Mouse (Mus musculus) naive thymus-derived CD4-positive, alpha-beta T cell, adult 2 months (primary cell): ENCODE data around the gene Gm10184.
"Not testable (repeated sequence)": the region's sequence is repeated elsewhere in the genome, so short reads cannot be mapped to it uniquely, and the experiment has no call there.

Experiments used
- DNase-seq: peaks from one replicate; pipeline ENCODE4 v3.0.0-alpha.2; 2011; ENCODE audit warnings: low read depth

Gm10184 gene

DNA sequence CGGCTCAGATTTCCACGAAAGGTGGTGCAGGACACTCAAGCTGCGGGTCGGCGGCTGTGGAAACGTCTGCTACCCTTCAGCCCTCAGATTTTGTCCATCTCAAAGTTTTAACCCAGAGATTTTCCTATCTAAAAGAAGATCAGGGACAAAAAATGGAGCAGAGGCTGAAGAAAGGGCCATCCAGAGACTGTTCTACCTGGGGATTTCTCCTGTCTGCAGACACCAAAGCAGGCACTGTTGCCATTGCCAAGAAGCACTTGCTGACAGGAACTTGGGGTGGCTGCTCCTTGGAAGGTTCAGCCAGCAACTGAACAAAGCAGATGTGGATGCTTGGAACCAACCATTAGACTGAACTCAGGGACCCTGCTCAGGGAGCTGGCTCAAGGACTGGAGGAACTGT lies at the start of gene Gm10184:
Gene Gm10184, minus strand, starts transcription at position 101 of the 400 bp plus-strand sequence.
- no peak for DNase-seq

DNA sequence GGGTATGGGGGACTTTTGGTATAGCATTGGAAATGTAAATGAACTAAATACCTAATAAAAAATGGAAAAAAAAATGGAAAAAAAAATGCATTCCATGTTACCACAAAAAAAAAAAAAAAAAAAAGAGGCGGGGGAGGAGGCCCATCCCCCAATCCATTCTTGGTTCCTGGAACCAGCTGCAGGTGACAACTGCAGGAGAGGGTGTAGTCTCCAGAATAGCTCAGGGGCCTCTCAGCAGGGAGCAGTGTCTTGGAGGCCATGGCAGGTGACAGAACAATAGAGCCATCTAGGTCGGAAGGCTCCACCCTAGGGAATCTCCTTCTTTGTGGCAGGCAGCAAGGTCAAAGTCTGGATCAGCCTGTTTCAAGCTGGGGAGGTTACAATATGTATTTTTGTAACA lies 23.7 kb upstream of the Gm10184 start:
- no peak for DNase-seq

DNA sequence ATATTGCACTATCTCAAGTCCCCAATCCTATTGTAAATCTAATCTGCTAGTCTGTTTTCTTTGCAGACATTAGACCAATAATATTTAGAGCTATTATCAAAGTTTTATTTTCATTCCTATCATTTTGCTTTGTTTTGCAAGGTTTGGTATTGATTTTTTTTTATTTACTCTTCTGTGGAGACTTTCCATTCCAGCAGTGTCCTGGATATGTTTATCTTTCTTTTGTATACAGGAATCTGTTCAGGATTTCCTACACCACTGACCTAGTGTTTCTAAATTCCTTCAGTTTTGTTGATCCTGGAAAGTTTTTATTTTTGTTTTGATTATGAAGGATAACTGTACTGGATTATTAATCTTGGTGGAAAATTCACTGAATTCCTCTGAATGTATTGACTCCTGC lies 2.6 kb downstream of the Gm10184 start:
- DNase-seq = no peak

DNA sequence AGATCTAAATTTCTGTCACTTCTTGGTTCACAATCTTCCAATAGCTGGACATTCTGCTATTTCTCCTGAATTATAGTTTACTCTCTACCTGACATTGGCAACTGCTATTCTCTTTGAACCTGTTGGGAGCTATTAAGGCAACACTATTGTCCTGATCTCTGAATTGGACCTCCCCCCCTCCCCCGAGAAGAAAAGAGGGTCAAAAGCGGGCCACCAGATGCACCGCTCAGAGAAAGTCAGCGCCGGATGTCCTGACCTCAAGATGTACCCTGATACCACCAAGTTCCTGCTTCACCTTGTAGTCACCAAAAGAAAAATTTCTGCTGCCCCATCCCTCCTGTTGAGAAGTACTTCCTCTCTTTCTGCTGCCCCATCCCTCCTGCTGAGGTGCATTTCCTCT lies 5.5 kb downstream of the Gm10184 start:
- DNase-seq = not testable (repeated sequence)

DNA sequence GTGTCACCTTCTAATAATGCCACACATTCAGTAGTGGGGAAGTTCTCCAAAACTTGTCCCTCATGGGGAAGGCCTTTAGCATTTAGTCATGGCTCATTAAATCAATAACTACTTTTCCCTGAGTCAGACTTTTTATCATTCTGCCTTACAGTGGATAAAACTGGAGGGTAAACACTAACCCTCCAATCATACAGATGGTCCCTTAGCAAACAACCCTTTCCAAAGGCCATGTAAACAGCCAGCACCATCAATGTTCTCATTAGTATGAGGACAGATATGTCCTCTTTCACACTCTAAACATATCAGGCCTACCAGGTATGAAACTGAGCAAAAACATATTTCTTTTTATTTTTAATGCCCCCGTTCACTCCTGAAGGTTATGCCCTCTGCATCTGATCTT lies 7.5 kb downstream of the Gm10184 start:
- no peak for DNase-seq

DNA sequence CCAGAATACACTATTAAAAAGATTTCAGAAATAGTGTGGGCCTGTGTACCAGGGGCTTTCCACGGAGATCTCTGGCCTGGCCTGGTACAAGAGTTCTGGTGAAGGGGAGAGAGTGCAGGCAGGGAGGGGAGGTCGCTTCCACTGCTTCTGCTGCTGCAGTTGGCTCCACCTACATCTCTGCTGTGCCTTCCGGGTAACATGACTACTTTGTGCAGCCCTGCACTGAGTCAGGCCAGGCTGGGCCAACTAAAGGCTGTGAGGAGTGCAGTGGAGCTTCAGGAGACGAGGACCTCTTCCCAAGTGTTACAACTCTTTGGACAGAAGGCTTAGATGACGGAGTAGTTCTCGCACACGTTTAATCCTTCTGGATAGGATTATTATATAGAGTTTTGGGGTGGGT lies 9.6 kb downstream of the Gm10184 start:
- DNase-seq = no peak

DNA sequence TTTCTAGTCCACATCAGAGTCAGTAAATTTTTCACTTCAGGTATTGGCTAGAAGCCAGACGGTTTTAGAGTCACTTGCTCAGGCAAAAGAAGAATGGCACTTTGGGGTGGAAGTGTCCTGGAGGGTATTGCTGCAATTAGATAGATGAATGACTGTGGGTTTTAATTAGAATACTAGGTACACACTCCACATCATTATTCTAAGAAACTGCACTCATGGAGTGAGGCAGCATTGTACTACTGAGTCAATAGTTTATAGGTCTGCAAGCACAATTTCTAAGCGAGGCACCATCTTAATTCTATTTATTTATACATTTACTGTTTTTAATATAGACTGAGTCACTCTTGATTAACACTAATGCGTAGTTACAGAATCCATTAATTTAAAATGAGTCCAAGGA lies 10.4 kb downstream of the Gm10184 start:
- no peak for DNase-seq

DNA sequence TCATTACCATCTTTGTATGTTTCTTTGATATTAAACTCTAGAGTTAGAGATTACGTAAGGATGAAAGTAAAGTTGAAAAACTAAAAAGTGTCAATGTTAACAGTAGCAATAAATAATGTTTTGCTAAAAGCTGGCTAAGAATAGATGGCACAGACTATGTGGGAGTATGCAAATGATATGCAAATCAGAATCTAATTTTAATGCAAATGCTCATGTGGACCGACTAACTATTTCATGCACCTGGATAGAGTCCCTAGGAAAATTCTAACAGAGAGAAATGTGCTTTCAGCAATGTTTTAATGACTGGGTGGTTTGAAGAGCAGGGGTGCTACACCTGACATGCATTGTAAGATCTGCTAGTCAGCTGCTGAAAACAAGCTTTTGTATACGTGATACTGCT lies 45.3 kb downstream of the Gm10184 start:
- DNase-seq = no peak
